Mouse (Mus musculus) bone marrow, adult 2 months (tissue): ENCODE measurements around the gene Tspear.

Source experiments
- CTCF ChIP-seq: fragments of 200-500 bp; IDR thresholded peaks from 2 replicates; pipeline ENCODE4 v1.5.1; 2011; ENCODE audit warnings: low read length, control low read depth; ENCODE audit not compliant: control insufficient read depth, insufficient read depth
- POLR2A ChIP-seq: fragments of 200-500 bp; IDR thresholded peaks from 2 replicates; pipeline ENCODE4 v1.6.1; 2011; ENCODE audit warnings: low read depth, mild to moderate bottlenecking, control low read depth, low read length, borderline replicate concordance; ENCODE audit not compliant: control insufficient read depth

DNA sequence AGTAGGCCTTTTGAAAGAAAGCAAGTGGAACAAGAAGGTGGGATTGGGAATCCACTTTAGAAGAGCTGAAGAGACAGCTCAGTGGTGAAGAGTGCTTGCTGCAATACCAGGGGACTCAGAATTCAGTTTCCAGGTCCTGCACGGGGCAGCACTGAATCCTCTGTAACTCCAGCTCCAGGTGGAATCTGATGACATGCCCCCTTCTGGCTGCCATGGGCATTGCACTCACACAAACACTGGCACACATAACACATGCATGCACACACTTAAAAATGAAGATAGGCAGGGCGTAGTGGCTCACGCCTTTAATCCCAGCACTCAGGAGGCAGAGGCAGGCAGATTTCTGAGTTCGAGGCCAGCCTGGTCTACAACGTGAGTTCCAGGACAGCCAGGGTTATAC lies 196.2 kb downstream of the Tspear start:
- TF ChIP-seq POLR2A (no peak), CTCF (0 out of 2 replicates have a peak, but pooled peaks have one; percentile 26)
